Mouse (Mus musculus) stomach, postnatal 0 days (tissue): ENCODE results near the gene Vps45.

Source experiments
- CTCF ChIP-seq: IDR thresholded peaks from 2 replicates; pipeline ENCODE4 v1.5.1; 2016; ENCODE audit warnings: antibody characterized with exemption, low read depth, mild to moderate bottlenecking, moderate library complexity
- EP300 ChIP-seq: optimal IDR thresholded peaks from 2 replicates; pipeline ENCODE3; 2016; ENCODE audit warnings: antibody characterized with exemption

- TF ChIP-seq CTCF = no peak
- TF ChIP-seq EP300 = no peak
Measured at GRCm38 (mm10) chr3:95957359-95958148, 100.7 kb downstream of the Vps45 start.
